27 mouse cellular contexts compared by ENCODE assay signal in the genomic region with DNA sequence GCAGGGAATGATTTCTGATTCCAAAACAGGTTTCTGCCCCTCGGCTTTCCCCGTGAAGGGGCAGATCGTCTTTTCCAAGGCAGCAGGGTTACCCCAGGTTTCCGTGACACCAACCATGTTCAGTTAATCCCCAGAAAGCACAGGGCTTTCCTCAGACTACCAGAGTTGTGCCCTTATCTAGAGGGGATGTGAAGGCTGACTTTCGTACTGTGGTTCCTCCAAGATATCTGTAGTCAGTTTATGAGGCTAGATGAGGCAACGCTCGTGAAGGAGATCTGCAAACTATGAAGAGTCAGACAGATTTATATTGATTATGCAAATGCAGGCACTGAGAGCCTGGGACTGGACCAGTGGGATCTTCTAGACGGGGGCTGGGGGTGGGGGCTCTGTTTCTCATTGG.
"Had no signal": no experiment of that assay in that cellular context is flagged by ENCODE, and none has a peak within 500 bp of the region (broad histone marks: within the 10 kb centered on the region; RNA-seq: fewer than 3 reads in every experiment).

No protein-coding gene starts in this region.

- H3K9me3 ChIP-seq: embryonic facial prominence, embryonic 12.5 days; embryonic facial prominence, embryonic 15.5 days; forebrain, embryonic 12.5 days; forebrain, embryonic 15.5 days had no signal

- H3K9ac ChIP-seq: embryonic facial prominence, embryonic 12.5 days; embryonic facial prominence, embryonic 13.5 days; embryonic facial prominence, embryonic 15.5 days; forebrain, embryonic 12.5 days; forebrain, embryonic 13.5 days; forebrain, embryonic 15.5 days; forebrain, postnatal 0 days had no signal

- H3K4me1 ChIP-seq: embryonic facial prominence, embryonic 12.5 days; embryonic facial prominence, embryonic 13.5 days; embryonic facial prominence, embryonic 15.5 days; forebrain, embryonic 10.5 days; forebrain, embryonic 12.5 days; forebrain, embryonic 15.5 days had no signal

- ATAC-seq: forebrain, embryonic 13.5 days; forebrain, embryonic 14.5 days; forebrain, embryonic 16.5 days; forebrain, postnatal 0 days had no signal

- DNase-seq: cerebellum, adult 8-10 months; cerebellum, adult 9-10 months; cerebellum, adult 9-11 months; cerebellum, postnatal 10 days; cerebellum, postnatal 14 days; cerebellum, postnatal 25 days; cerebellum, postnatal 36 days; embryo, embryonic 11 days; forebrain, postnatal 0 days; gastrocnemius, adult 2 months; gastrocnemius, postnatal 10 days; gastrocnemius, postnatal 14 days; gastrocnemius, postnatal 25 days; gastrocnemius, postnatal 36 days; heart, adult 18-20 months; heart, adult 2 months had no signal

- H3K4me3 ChIP-seq: embryonic facial prominence, embryonic 10.5 days; embryonic facial prominence, embryonic 12.5 days; embryonic facial prominence, embryonic 13.5 days; embryonic facial prominence, embryonic 15.5 days; erythroblast, embryonic 14.5 days; forebrain, embryonic 10.5 days; forebrain, embryonic 12.5 days; forebrain, embryonic 13.5 days; forebrain, embryonic 15.5 days; gastrocnemius, adult 2 months; heart, adult 2 months had no signal

- H3K36me3 ChIP-seq: embryonic facial prominence, embryonic 10.5 days; embryonic facial prominence, embryonic 12.5 days; embryonic facial prominence, embryonic 13.5 days; embryonic facial prominence, embryonic 15.5 days; forebrain, embryonic 10.5 days; forebrain, embryonic 12.5 days; forebrain, embryonic 15.5 days had no signal

- H3K27me3 ChIP-seq: embryonic facial prominence, embryonic 12.5 days; embryonic facial prominence, embryonic 13.5 days; embryonic facial prominence, embryonic 15.5 days; forebrain, embryonic 12.5 days; forebrain, embryonic 13.5 days; forebrain, embryonic 15.5 days had no signal

- H3K4me2 ChIP-seq: embryonic facial prominence, embryonic 12.5 days; embryonic facial prominence, embryonic 13.5 days; embryonic facial prominence, embryonic 15.5 days; forebrain, embryonic 12.5 days; forebrain, embryonic 13.5 days; forebrain, embryonic 15.5 days had no signal

- H3K27ac ChIP-seq: embryonic facial prominence, embryonic 10.5 days; embryonic facial prominence, embryonic 12.5 days; embryonic facial prominence, embryonic 13.5 days; embryonic facial prominence, embryonic 15.5 days; forebrain, embryonic 10.5 days; forebrain, embryonic 12.5 days; forebrain, embryonic 13.5 days; forebrain, embryonic 15.5 days; gastrocnemius, adult 2 months; heart, adult 2 months had no signal
